10 mouse cellular contexts compared by ENCODE assay signal in the genomic region with DNA sequence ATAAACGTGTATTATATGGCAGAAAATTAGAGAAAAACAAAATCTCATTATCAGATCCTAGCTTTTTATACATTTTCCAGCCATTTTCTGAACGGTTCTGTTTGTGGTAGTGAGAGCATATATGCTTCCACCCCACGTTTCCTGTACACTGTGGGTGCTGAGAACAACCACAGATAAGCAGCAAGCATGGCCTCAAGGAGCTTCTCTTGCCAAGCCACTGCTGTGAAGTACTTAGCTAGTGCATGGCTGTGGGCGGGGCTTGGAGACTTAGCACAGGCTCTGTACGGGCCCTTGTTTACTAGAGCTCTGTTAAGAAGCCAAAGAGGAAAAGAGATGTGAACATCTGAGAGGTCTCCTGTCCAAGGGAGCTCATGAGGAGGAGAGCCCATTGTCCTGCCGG. TPM values are rescaled to one million over a fixed set of nuclear protein-coding genes. Genes with fewer than 3 reads are reported as not detected.
DNase-seq lines count a peak whose midpoint lies in the region; ATAC-seq and TF ChIP-seq lines count a peak whose summit lies in the region.
"Had no signal": no experiment of that assay in that cellular context is flagged by ENCODE, and none has a peak within 500 bp of the region (broad histone marks: within the 10 kb centered on the region; RNA-seq: fewer than 3 reads in every experiment).

No protein-coding gene starts in this region.

- peaks cover 65% of the 10 kb centered on the region for H3K36me3 ChIP-seq in liver, embryonic 12.5 days
- H3K36me3 ChIP-seq in heart, adult 2 months (ENCODE audit: control insufficient read depth, insufficient read depth, low read length), result no peaks in the 10 kb centered on the region

- peak; percentile 85 for ATAC-seq in liver, embryonic 12.5 days
- ATAC-seq: forebrain, embryonic 15.5 days had no signal

- no peaks in the 10 kb centered on the region for H3K27me3 ChIP-seq in liver, embryonic 12.5 days (replicated peaks)
- H3K27me3 ChIP-seq in heart, adult 2 months (ENCODE audit: control insufficient read depth, insufficient read depth, low read length), result no peaks in the 10 kb centered on the region
- H3K27me3 ChIP-seq: forebrain, embryonic 15.5 days had no signal

- H3K9me3 ChIP-seq in liver, embryonic 12.5 days (replicated peaks), result no peaks in the 10 kb centered on the region
- H3K9me3 ChIP-seq: forebrain, embryonic 15.5 days had no signal

- peak overlapping the region; percentile 12; the same call in 1 of the 2 replicates for H3K4me2 ChIP-seq in liver, embryonic 12.5 days
- H3K4me2 ChIP-seq: forebrain, embryonic 15.5 days; midbrain, embryonic 11.5 days had no signal

- no peak for TF ChIP-seq CTCF in heart, adult 2 months (IDR thresholded peaks at IDR 0.05)

- H3K79me2 ChIP-seq in heart, adult 2 months (replicated peaks; ENCODE audit: control insufficient read depth, insufficient read depth, low read length), result no peaks in the 10 kb centered on the region

- intact Hi-C loops in heart, adult 2 months (cut with DNase I), result loop anchor here (10.0 kb wide), 1 partner anchor 540 kb away; no protein-coding TSS in a partner anchor

- peaks cover 16% of the 10 kb centered on the region for H3K4me1 ChIP-seq in liver, embryonic 12.5 days
- H3K4me1 ChIP-seq in heart, adult 2 months (ENCODE audit: control insufficient read depth, insufficient read depth, low read length), result peaks cover 2% of the 10 kb centered on the region
- H3K4me1 ChIP-seq: forebrain, embryonic 15.5 days had no signal

- no peak for TF ChIP-seq POLR2A in heart, adult 2 months (IDR thresholded peaks at IDR 0.05; ENCODE audit: insufficient read depth, low read depth, low read length)

- 35% methylated on average over 6 of the region's 6 CpGs for WGBS in liver, embryonic 12.5 days (ENCODE audit: insufficient replicate concordance)
- WGBS in heart, adult 2 months, result 52% methylated on average over 6 of the region's 6 CpGs

- H3K9ac ChIP-seq in liver, embryonic 12.5 days, result no peak overlapping the region
- no peak overlapping the region for H3K9ac ChIP-seq in heart, adult 2 months (ENCODE audit: low read depth, low read length)
- H3K9ac ChIP-seq: forebrain, embryonic 15.5 days had no signal

- peak overlapping the region; percentile 59; the same call in 1 of the 2 replicates for H3K27ac ChIP-seq in liver, embryonic 12.5 days
- no peak overlapping the region for H3K27ac ChIP-seq in heart, adult 2 months
- H3K27ac ChIP-seq: forebrain, embryonic 15.5 days had no signal

- no peak overlapping the region for H3K4me3 ChIP-seq in liver, embryonic 12.5 days
- H3K4me3 ChIP-seq in heart, adult 2 months, result no peak overlapping the region
- H3K4me3 ChIP-seq: forebrain, embryonic 15.5 days had no signal

- no peak for TF ChIP-seq EP300 in heart, adult 2 months (IDR thresholded peaks at IDR 0.05; ENCODE audit: insufficient read depth, low read depth, low read length)

- peak; percentile 8 for DNase-seq in spleen, adult 12 weeks (ENCODE audit: low spot score)
- no peak for DNase-seq in spleen, adult 18-20 months
- DNase-seq in lung, postnatal 4 days, result peak; percentile 45 to 64
- no peak for DNase-seq in B cell, adult 2 months
- DNase-seq in left cerebral cortex, adult 9 months (ENCODE audit: low spot score in 2 of 2), result no peak
- DNase-seq in kidney, postnatal 25 days, result no peak
- no peak for DNase-seq in heart, adult 2 months

RNA-seq across cellular contexts. Expression of gene Rft1, which starts 20.8 kb away (rescaled TPM):
- 5.9 and 6.5 TPM in 2 replicates for polyA plus RNA-seq in liver, embryonic 12.5 days (2016; fragmentation: Nextera tagmentation; extraction: Ambion mirVana)
- 1 to 10 TPM; 6.1 to 8.1 TPM for total RNA-seq in heart, adult 2 months (2021)
- polyA plus RNA-seq in heart, adult 2 months (2012; rRNA removed), result 8.8 and 13.0 TPM in 2 replicates

RNA-seq across cellular contexts. Expression of gene Sfmbt1, which starts 39.7 kb away (rescaled TPM):
- 17.1 and 18.7 TPM in 2 replicates for polyA plus RNA-seq in liver, embryonic 12.5 days (2016; fragmentation: Nextera tagmentation; extraction: Ambion mirVana)
- total RNA-seq in heart, adult 2 months (2021), result 10 to 100 TPM; 12.9 to 14.2 TPM
- 1.6 and 2.8 TPM in 2 replicates for polyA plus RNA-seq in heart, adult 2 months (2012; rRNA removed)

RNA-seq across cellular contexts. Expression of gene Prkcd, which starts 48.9 kb away (rescaled TPM):
- polyA plus RNA-seq in liver, embryonic 12.5 days (2016; fragmentation: Nextera tagmentation; extraction: Ambion mirVana), result 22.9 and 23.1 TPM in 2 replicates
- total RNA-seq in heart, adult 2 months (2021), result 10 to 100 TPM; 10.4 to 12.6 TPM
- polyA plus RNA-seq in heart, adult 2 months (2012; rRNA removed), result 31.5 and 31.7 TPM in 2 replicates

Comparison
In these comparisons a context has a peak if more than half of its experiments do, and no peak if none do; other contexts are left out.
1. DNase-seq: peak in spleen, adult 12 weeks (single experiment) and lung, postnatal 4 days (2 of 2); none in spleen, adult 18-20 months (0 of 2), B cell, adult 2 months (0 of 2), left cerebral cortex, adult 9 months (0 of 2), kidney, postnatal 25 days (0 of 2) and heart, adult 2 months (0 of 2).